Mouse (Mus musculus) gastrocnemius, postnatal 10 days (tissue): ENCODE results near the gene Ndrg3. TPM values are rescaled to one million over a fixed set of nuclear protein-coding genes. Genes with fewer than 3 reads are reported as not detected.
"Not testable (repeated sequence)": the region's sequence is repeated elsewhere in the genome, so short reads cannot be mapped to it uniquely, and the experiment has no call there.

ENCODE experiments used
- DNase-seq: peaks from one replicate; pipeline ENCODE4 v3.0.0; 2021; ENCODE audit warnings: mixed read lengths
- total RNA-seq, 2 experiments: library from RNA; stranded (reverse); gene quantifications; 2 replicates each; pipeline ENCODE4 v1.2.3; 2021

The Ndrg3 gene
- total RNA-seq, 2 experiments from 2014 or later = 22.5 to 26.1 TPM

- DNase-seq = no peak
Measured at GRCm38 (mm10) chr2:156901344-156901743, 90.5 kb downstream of the Ndrg3 start.

- no peak for DNase-seq
Measured at GRCm38 (mm10) chr2:156899184-156899583, 92.7 kb downstream of the Ndrg3 start.

- DNase-seq = no peak
Measured at GRCm38 (mm10) chr2:156898374-156898773, 93.5 kb downstream of the Ndrg3 start.

- DNase-seq = no peak
Measured at GRCm38 (mm10) chr2:156897034-156897433, 94.8 kb downstream of the Ndrg3 start.

- DNase-seq = no peak
Measured at GRCm38 (mm10) chr2:156896384-156896914, 95.4 kb downstream of the Ndrg3 start.

GRCm38 (mm10) chr2:156894496-156895265 lies 97.2 kb downstream of the Ndrg3 start:
- DNase-seq = no peak

GRCm38 (mm10) chr2:156892821-156893220 lies 99.0 kb downstream of the Ndrg3 start:
- DNase-seq = no peak

GRCm38 (mm10) chr2:156892240-156892639 lies 99.6 kb downstream of the Ndrg3 start:
- DNase-seq = no peak

GRCm38 (mm10) chr2:156888490-156888889 lies 103.4 kb downstream of the Ndrg3 start:
- DNase-seq = no peak

GRCm38 (mm10) chr2:156887017-156887416 lies 104.8 kb downstream of the Ndrg3 start, which contains the start of gene Sla2:
Gene Sla2 (minus strand): TSS chr2:156887192.
- DNase-seq = no peak

- DNase-seq = no peak
Measured at GRCm38 (mm10) chr2:156886084-156886631, 105.7 kb downstream of the Ndrg3 start.

GRCm38 (mm10) chr2:156885666-156886065 lies 106.2 kb downstream of the Ndrg3 start:
- DNase-seq = not testable (repeated sequence)

GRCm38 (mm10) chr2:156884396-156885211 lies 107.3 kb downstream of the Ndrg3 start:
- no peak for DNase-seq

- no peak for DNase-seq
Measured at GRCm38 (mm10) chr2:156882431-156883001, 109.3 kb downstream of the Ndrg3 start.

GRCm38 (mm10) chr2:156879541-156879940 lies 112.3 kb downstream of the Ndrg3 start:
- DNase-seq = no peak

- DNase-seq = no peak
Measured at GRCm38 (mm10) chr2:156877726-156878125, 114.1 kb downstream of the Ndrg3 start.

Other genes with a start within 250 kb of the Ndrg3 start
- 100 to 1,000 TPM; 186 to 216 TPM for gene Myl9, start 216.6 kb downstream of the Ndrg3 start, total RNA-seq
- 1 to 10 TPM; 5.4 to 8.4 TPM for gene Tgif2, start 152.0 kb downstream of the Ndrg3 start, total RNA-seq
- gene 4930518I15Rik, start 134.1 kb downstream of the Ndrg3 start, total RNA-seq = 1 to 10 TPM in 1 of 2 experiments, under 1 TPM in 1; 0.54 to 1.6 TPM
- gene Rab5if, start 128.9 kb downstream of the Ndrg3 start, total RNA-seq = 10 to 100 TPM; 75.3 to 79.5 TPM
- gene Sla2, start 104.9 kb downstream of the Ndrg3 start, total RNA-seq = not detected
- gene Dsn1, start 15.1 kb upstream of the Ndrg3 start, total RNA-seq = 1 to 10 TPM; 5.3 to 6.0 TPM
- 10 to 100 TPM; 15.4 to 20.3 TPM for gene Soga1, start 87.2 kb upstream of the Ndrg3 start, total RNA-seq
- not detected for gene Tldc2, start 95.0 kb upstream of the Ndrg3 start, total RNA-seq
- 10 to 100 TPM; 15.9 to 20.2 TPM for gene Samhd1, start 143.2 kb upstream of the Ndrg3 start, total RNA-seq
- 1 to 10 TPM; 5.7 to 6.9 TPM for gene Rbl1, start 212.5 kb upstream of the Ndrg3 start, total RNA-seq